Mouse (Mus musculus): ENCODE results near the gene Tefm.

Tefm gene

GRCm38 (mm10) chr11:80089817-80090214 is 52.2 kb downstream of the Tefm start:
- no peak for DNase-seq

DNA sequence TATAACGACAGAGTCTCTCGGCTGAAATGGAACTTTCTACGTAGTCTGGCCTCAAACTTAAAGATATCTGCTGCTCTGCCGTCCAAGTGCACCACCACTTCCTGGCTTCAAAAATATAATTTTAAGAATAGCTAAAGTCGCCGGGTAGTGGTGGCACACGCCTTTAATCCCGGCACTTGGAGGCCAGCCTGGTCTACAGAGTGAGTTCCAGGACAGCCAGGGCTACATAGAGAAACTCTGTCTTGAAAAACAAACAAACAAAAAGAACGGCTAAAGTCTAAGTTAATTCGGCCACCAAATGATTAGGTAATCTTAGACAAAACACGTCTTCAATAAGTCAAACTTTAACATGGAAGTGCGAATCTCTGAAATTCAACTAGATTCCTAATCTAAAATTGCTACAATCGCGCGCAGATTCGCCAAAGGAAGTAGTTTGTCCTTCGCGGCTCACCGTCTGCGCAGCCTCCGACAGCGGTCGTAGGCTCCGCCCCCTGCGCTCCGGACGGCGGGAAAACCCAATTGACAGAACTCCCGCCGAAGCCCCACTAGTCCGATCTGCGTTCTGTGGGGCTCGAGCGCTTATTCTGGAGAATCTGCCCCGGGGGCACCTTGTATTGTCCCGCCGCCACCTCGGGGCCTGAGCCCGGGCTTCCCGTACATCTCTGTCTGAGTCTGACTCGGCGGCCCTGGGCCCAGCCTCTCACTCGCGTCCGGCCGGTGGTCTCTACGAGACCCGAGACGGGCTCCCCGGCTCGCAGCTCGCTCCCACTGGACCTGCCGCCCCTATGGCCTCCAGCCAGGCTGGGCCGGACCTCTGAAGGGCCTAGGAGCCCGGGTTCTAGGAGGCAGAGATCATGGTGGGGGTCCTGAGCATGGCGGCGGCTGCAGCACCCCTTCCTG is 52.8 kb downstream of the Tefm start, which contains the start of gene Atad5:
Atad5 (plus strand) TSS at position 484 of the 900 bp plus-strand sequence.
- DNase-seq = peak; percentile 91 to 94

- peak; percentile 73 to 89 for DNase-seq
Observed at GRCm38 (mm10) chr11:80086844-80087243, 55.1 kb downstream of the Tefm start.
